Mouse (Mus musculus): ENCODE measurements around the gene Gcsam. TPM values are rescaled to one million over a fixed set of nuclear protein-coding genes. Genes with fewer than 3 reads are reported as not detected.

Gene Gcsam
- polyA plus RNA-seq (2017; shearing (Covaris generic)): 1 to 10 TPM in 1 of 2 experiments, not detected in 1; 1.5 TPM

DNA sequence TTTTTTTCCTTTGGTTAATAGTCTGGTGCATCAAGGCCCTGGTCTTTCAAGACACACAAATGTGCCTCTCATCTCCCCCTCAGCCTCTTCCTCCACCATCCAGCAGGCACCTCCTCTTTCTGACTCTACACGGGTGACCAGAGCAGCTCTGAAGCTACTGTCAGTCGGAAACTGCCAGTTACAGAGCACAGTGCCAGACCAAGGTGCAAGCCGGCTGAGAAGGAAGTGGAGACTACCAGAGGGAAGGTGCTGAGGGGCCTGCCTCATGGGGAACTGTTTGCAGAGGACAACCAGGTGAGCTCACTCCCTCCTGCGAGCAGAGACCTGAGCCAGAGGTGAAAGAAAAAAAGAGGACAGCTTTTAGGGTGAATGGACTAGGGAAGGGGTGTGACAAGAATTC, at the start of gene Gcsam:
Gene Gcsam, plus strand, starts transcription at position 114 of the 400 bp plus-strand sequence.

DNA sequence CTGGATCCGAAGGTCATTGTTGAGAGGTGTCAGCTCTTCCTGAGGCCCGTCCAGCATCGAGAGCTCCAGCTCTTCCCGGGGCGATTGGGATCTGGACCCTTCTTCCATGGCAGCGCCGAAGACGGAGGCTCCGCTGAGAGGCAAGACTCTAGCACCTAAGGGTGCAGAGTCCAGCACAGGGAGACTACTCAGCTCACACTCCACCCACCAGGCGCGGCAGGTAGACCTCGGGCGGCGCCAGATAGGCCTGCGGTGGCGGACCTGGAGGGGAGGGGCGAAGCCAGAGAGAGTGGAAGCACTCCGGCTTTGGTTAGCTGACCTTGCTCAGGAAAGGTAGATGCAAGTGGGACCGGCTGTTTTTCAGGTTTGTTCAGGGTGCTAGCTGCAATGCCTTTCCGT, 43.8 kb downstream of the Gcsam start, which contains the start of gene BC016579:
Gene BC016579, minus strand, starts transcription at position 135 of the 399 bp plus-strand sequence.

Other genes starting within 250 kb of the Gcsam start
- 100 to 1,000 TPM; 103 to 117 TPM for gene Cd200, start 201.3 kb upstream of the Gcsam start, polyA plus RNA-seq (2017; shearing (Covaris generic))
- 1 to 10 TPM in 1 of 2 experiments, under 1 TPM in 1; 0.17 to 2.7 TPM for gene Gm609, start 117.4 kb upstream of the Gcsam start, polyA plus RNA-seq (2017; shearing (Covaris generic))
- gene Gm17783, start 78.3 kb upstream of the Gcsam start, polyA plus RNA-seq (2017; shearing (Covaris generic)): under 1 TPM in 1 of 2 experiments, not detected in 1; 0.26 TPM
- gene Slc9c1, start 75.1 kb upstream of the Gcsam start, polyA plus RNA-seq (2017; shearing (Covaris generic)): under 1 TPM; 0.05 to 0.16 TPM
- gene BC016579, start 43.7 kb downstream of the Gcsam start, polyA plus RNA-seq (2017; shearing (Covaris generic)): under 1 TPM in 1 of 2 experiments, not detected in 1; 0.10 TPM
- under 1 TPM in 1 of 2 experiments, not detected in 1; 0.67 TPM for gene Tmprss7, start 83.3 kb downstream of the Gcsam start, polyA plus RNA-seq (2017; shearing (Covaris generic))
- under 1 TPM in 1 of 2 experiments, not detected in 1; 0.53 TPM for gene Tagln3, start 114.2 kb downstream of the Gcsam start, polyA plus RNA-seq (2017; shearing (Covaris generic))
- 10 to 100 TPM; 35.0 to 35.7 TPM for gene Abhd10, start 132.6 kb downstream of the Gcsam start, polyA plus RNA-seq (2017; shearing (Covaris generic))